Mouse (Mus musculus) liver, embryonic 14.5 days (tissue): Measurements from ENCODE around the gene Agbl4.

Experiments used
- CTCF ChIP-seq: IDR thresholded peaks from 2 replicates; pipeline ENCODE4 v1.5.1; 2016; ENCODE audit warnings: antibody characterized with exemption, low read depth, control low read depth
- EP300 ChIP-seq: IDR thresholded peaks from 2 replicates; pipeline ENCODE4 v1.6.1; 2016; ENCODE audit warnings: antibody characterized with exemption, low read depth

DNA sequence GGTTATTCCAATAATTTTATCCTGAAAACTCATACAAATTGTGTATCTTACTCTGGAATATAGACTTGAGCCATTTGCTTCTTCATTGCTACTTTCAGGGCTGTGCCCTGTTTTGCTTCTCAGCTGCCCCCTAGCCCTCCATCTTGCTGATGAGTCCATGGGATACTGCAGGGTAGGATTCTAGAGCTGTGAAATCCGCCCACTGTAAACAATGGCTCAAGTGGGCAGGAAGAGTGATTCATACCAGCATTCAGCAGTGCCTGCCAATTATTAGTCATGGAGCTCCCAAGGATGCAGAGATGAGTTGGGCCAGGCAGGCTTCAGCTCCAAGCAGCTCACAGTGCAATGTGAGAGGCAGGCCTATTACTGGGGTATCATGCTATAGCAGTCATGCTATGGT is 1200.5 kb downstream of the Agbl4 start:
- TF ChIP-seq CTCF, result no peak
- no peak for TF ChIP-seq EP300
